Mouse (Mus musculus): ENCODE results near the gene Commd4. TPM values are rescaled to one million over a fixed set of nuclear protein-coding genes. Genes with fewer than 3 reads are reported as not detected.

Commd4 gene
- polyA plus RNA-seq, 1 experiment = 174 TPM

GRCm38 (mm10) chr9:57139571-57139970, 18.6 kb downstream of the Commd4 start:
- TF ChIP-seq CTCF (IDR thresholded peaks at IDR 0.05; ENCODE audit: borderline replicate concordance, extremely low read depth, insufficient read depth, insufficient read length) (no peak), POLR2A (IDR thresholded peaks at IDR 0.05; ENCODE audit: borderline replicate concordance, extremely low read depth, insufficient read depth, insufficient read length, poor library complexity, severe bottlenecking) (no peak)
- no peak for DNase-seq (ENCODE audit: low read depth)

GRCm38 (mm10) chr9:57139110-57139509, 19.0 kb downstream of the Commd4 start:
- DNase-seq (ENCODE audit: low read depth) = no peak
- TF ChIP-seq CTCF (IDR thresholded peaks at IDR 0.05; ENCODE audit: borderline replicate concordance, extremely low read depth, insufficient read depth, insufficient read length) (no peak), POLR2A (IDR thresholded peaks at IDR 0.05; ENCODE audit: borderline replicate concordance, extremely low read depth, insufficient read depth, insufficient read length, poor library complexity, severe bottlenecking) (no peak)

GRCm38 (mm10) chr9:57138507-57138906, 19.6 kb downstream of the Commd4 start:
- no peak for TF ChIP-seq CTCF (IDR thresholded peaks at IDR 0.05; ENCODE audit: borderline replicate concordance, extremely low read depth, insufficient read depth, insufficient read length)
- no peak for TF ChIP-seq POLR2A (IDR thresholded peaks at IDR 0.05; ENCODE audit: borderline replicate concordance, extremely low read depth, insufficient read depth, insufficient read length, poor library complexity, severe bottlenecking)
- no peak for DNase-seq (ENCODE audit: low read depth)

GRCm38 (mm10) chr9:57137777-57138176, 20.4 kb downstream of the Commd4 start:
- no peak for DNase-seq (ENCODE audit: low read depth)
- TF ChIP-seq CTCF (IDR thresholded peaks at IDR 0.05; ENCODE audit: borderline replicate concordance, extremely low read depth, insufficient read depth, insufficient read length) (no peak), POLR2A (IDR thresholded peaks at IDR 0.05; ENCODE audit: borderline replicate concordance, extremely low read depth, insufficient read depth, insufficient read length, poor library complexity, severe bottlenecking) (no peak)

GRCm38 (mm10) chr9:57137246-57137645, 20.9 kb downstream of the Commd4 start:
- no peak for DNase-seq (ENCODE audit: low read depth)
- TF ChIP-seq CTCF (IDR thresholded peaks at IDR 0.05; ENCODE audit: borderline replicate concordance, extremely low read depth, insufficient read depth, insufficient read length) = no peak
- TF ChIP-seq POLR2A (IDR thresholded peaks at IDR 0.05; ENCODE audit: borderline replicate concordance, extremely low read depth, insufficient read depth, insufficient read length, poor library complexity, severe bottlenecking) = no peak

- peak; percentile 70; the same call in 1 of the 2 replicates for TF ChIP-seq POLR2A (IDR thresholded peaks at IDR 0.05; ENCODE audit: borderline replicate concordance, extremely low read depth, insufficient read depth, insufficient read length, poor library complexity, severe bottlenecking)
- peak; percentile 71 for TF ChIP-seq CTCF (IDR thresholded peaks at IDR 0.05; ENCODE audit: borderline replicate concordance, extremely low read depth, insufficient read depth, insufficient read length)
- DNase-seq (ENCODE audit: low read depth) = peak; percentile 98
Measured at GRCm38 (mm10) chr9:57130577-57131433, 27.3 kb downstream of the Commd4 start, which contains the start of gene Man2c1. Gene Man2c1 (plus strand): TSS chr9:57130690.

- DNase-seq (ENCODE audit: low read depth) = no peak
- no peak for TF ChIP-seq POLR2A (IDR thresholded peaks at IDR 0.05; ENCODE audit: borderline replicate concordance, extremely low read depth, insufficient read depth, insufficient read length, poor library complexity, severe bottlenecking)
- TF ChIP-seq CTCF (IDR thresholded peaks at IDR 0.05; ENCODE audit: borderline replicate concordance, extremely low read depth, insufficient read depth, insufficient read length) = no peak
Measured at GRCm38 (mm10) chr9:57129641-57130040, 28.5 kb downstream of the Commd4 start.

GRCm38 (mm10) chr9:57117261-57117755, 40.8 kb downstream of the Commd4 start:
- DNase-seq (ENCODE audit: low read depth) = no peak
- TF ChIP-seq CTCF (IDR thresholded peaks at IDR 0.05; ENCODE audit: borderline replicate concordance, extremely low read depth, insufficient read depth, insufficient read length) = no peak
- no peak for TF ChIP-seq POLR2A (IDR thresholded peaks at IDR 0.05; ENCODE audit: borderline replicate concordance, extremely low read depth, insufficient read depth, insufficient read length, poor library complexity, severe bottlenecking)

Other genes with a start within 250 kb of the Commd4 start
- gene Snx33, start 230.0 kb downstream of the Commd4 start, polyA plus RNA-seq (2012; rRNA removed) = 3.0 and 4.0 TPM in 2 replicates
- gene Imp3, start 220.9 kb downstream of the Commd4 start, polyA plus RNA-seq (2012; rRNA removed) = 134 and 190 TPM in 2 replicates
- 15.2 and 17.6 TPM in 2 replicates for gene Snupn, start 207.5 kb downstream of the Commd4 start, polyA plus RNA-seq (2012; rRNA removed)
- gene Ptpn9, start 163.4 kb downstream of the Commd4 start, polyA plus RNA-seq (2012; rRNA removed) = 43.9 and 47.6 TPM in 2 replicates
- 79.3 and 101 TPM in 2 replicates for gene Sin3a, start 86.3 kb downstream of the Commd4 start, polyA plus RNA-seq (2012; rRNA removed)
- 204 and 254 TPM in 2 replicates for gene Man2c1, start 27.6 kb downstream of the Commd4 start, polyA plus RNA-seq (2012; rRNA removed)
- 12.7 and 16.0 TPM in 2 replicates for gene Neil1, start 10.0 kb downstream of the Commd4 start, polyA plus RNA-seq (2012; rRNA removed)
- not detected in 2 replicates for gene Trcg1, start 78.2 kb upstream of the Commd4 start, polyA plus RNA-seq (2012; rRNA removed)
- gene 1700017B05Rik, start 104.3 kb upstream of the Commd4 start, polyA plus RNA-seq (2012; rRNA removed) = 2.0 and 3.5 TPM in 2 replicates

Measured in brain, embryonic 14.5 days (tissue).